Mouse (Mus musculus) intestine, embryonic 14.5 days (tissue): ENCODE data around the gene Vsig10. TPM values are rescaled to one million over a fixed set of nuclear protein-coding genes. Genes with fewer than 3 reads are reported as not detected.

ENCODE experiments used
- ATAC-seq: fragments of 200-750 bp; cut with Nextera tagmentation; replicated peaks from 2 replicates; pipeline ENCODE4 v1.8.0; 2017; ENCODE audit warnings: low read depth, moderate number of reproducible peaks, moderate TSS enrichment, moderate library complexity; ENCODE audit not compliant: low FRiP score, low TSS enrichment
- DNase-seq: peaks from one replicate; pipeline ENCODE4 v3.0.0-alpha.2; 2018; ENCODE audit warnings: low spot score
- H3K27ac ChIP-seq: fragments of 300-500 bp; sonication (generic); 2 replicates; pipeline ENCODE4 v1.5.1; 2014; ENCODE audit warnings: low read depth, mild to moderate bottlenecking, control low read depth
- H3K27me3 ChIP-seq: fragments of 300-500 bp; sonication (generic); replicated peaks from 2 replicates; pipeline ENCODE4 v1.6.1; 2014; ENCODE audit warnings: low read length, control low read depth; ENCODE audit not compliant: control insufficient read depth, insufficient read depth
- H3K36me3 ChIP-seq: fragments of 300-500 bp; sonication (generic); 2 replicates; pipeline ENCODE4 v1.6.1; 2014; ENCODE audit warnings: low read length, control low read depth; ENCODE audit not compliant: control insufficient read depth, insufficient read depth
- H3K4me1 ChIP-seq: fragments of 300-500 bp; sonication (generic); replicated peaks from 2 replicates; pipeline ENCODE4 v1.6.1; 2014; ENCODE audit warnings: low read length, control low read depth, mixed read lengths; ENCODE audit not compliant: control insufficient read depth, insufficient read depth
- H3K4me2 ChIP-seq: fragments of 300-500 bp; sonication (generic); 2 replicates; pipeline ENCODE4 v1.6.1; 2014; ENCODE audit warnings: low read length
- H3K4me3 ChIP-seq: fragments of 300-500 bp; sonication (generic); 2 replicates; pipeline ENCODE4 v1.5.1; 2014; ENCODE audit warnings: low read depth, low read length, control low read depth, mixed read lengths
- H3K9ac ChIP-seq: fragments of 300-500 bp; sonication (generic); 2 replicates; pipeline ENCODE4 v1.6.1; 2014; ENCODE audit warnings: mild to moderate bottlenecking, low read length
- H3K9me3 ChIP-seq: fragments of 300-500 bp; sonication (generic); 2 replicates; pipeline ENCODE4 v1.6.1; 2016; ENCODE audit warnings: low read length, control low read depth; ENCODE audit not compliant: control insufficient read depth
- WGBS: fragments of 180-500 bp; shearing (Covaris S2); extraction: QIAGEN DNeasy Blood & Tissue Kit; methylation state at CpG from one replicate; pipeline ENCODE4 v1.1.7; 2014; 5-methylcytosine and 5-hydroxymethylcytosine counted together
- polyA plus RNA-seq: library from polyadenylated mRNA; unstranded; fragments of >200 nt; fragmentation: Nextera tagmentation; extraction: Ambion mirVana; gene quantifications from 2 replicates; pipeline ENCODE4 v1.2.1, GENCODE M21; 2014

Vsig10 gene
- polyA plus RNA-seq, 1 experiment from 2014 or later: 10.0 TPM

GRCm38 (mm10) chr5:117360631-117361541 is 42.0 kb downstream of the Vsig10 start:
- Histone ChIP-seq H3K4me2 (peak overlapping the region; percentile 33), H3K36me3 (peaks cover 24% of the 10 kb centered on the region), H3K9me3 (no peaks in the 10 kb centered on the region), H3K27ac (peak overlapping the region; percentile 92), H3K4me3 (peak overlapping the region; percentile 10; the same call in 1 of the 2 replicates), H3K27me3 (no peaks in the 10 kb centered on the region), H3K9ac (peak overlapping the region; percentile 10; the same call in 1 of the 2 replicates), H3K4me1 (peaks cover 38% of the 10 kb centered on the region)
- peak; percentile 81 for ATAC-seq
- peak; percentile 73 for DNase-seq
- 42% methylated on average over 13 of the region's 13 CpGs for WGBS

GRCm38 (mm10) chr5:117361590-117361989 is 42.7 kb downstream of the Vsig10 start:
- peak overlapping the region; percentile 92 for H3K27ac ChIP-seq
- H3K4me2 ChIP-seq: peak overlapping the region; percentile 33
- 87% methylated on average over 4 of the region's 4 CpGs for WGBS
- H3K36me3 ChIP-seq: peaks cover 31% of the 10 kb centered on the region
- no peaks in the 10 kb centered on the region for H3K27me3 ChIP-seq
- no peak overlapping the region for H3K9ac ChIP-seq
- ATAC-seq: no peak
- H3K4me3 ChIP-seq: no peak overlapping the region
- DNase-seq: no peak
- peaks cover 32% of the 10 kb centered on the region for H3K4me1 ChIP-seq
- no peaks in the 10 kb centered on the region for H3K9me3 ChIP-seq

GRCm38 (mm10) chr5:117363066-117363782 is 44.3 kb downstream of the Vsig10 start:
- Histone ChIP-seq H3K9ac (no peak overlapping the region), H3K4me3 (no peak overlapping the region), H3K4me1 (peaks cover 28% of the 10 kb centered on the region), H3K27me3 (no peaks in the 10 kb centered on the region), H3K36me3 (peaks cover 44% of the 10 kb centered on the region), H3K9me3 (no peaks in the 10 kb centered on the region), H3K4me2 (no peak overlapping the region), H3K27ac (peak overlapping the region; percentile 29)
- 53% methylated on average over 15 of the region's 15 CpGs for WGBS
- DNase-seq (no peak), ATAC-seq (no peak)

GRCm38 (mm10) chr5:117364821-117365220 is 45.9 kb downstream of the Vsig10 start:
- peaks cover 58% of the 10 kb centered on the region for H3K36me3 ChIP-seq

GRCm38 (mm10) chr5:117365904-117366561 is 47.1 kb downstream of the Vsig10 start:
- H3K4me2 ChIP-seq: no peak overlapping the region
- 79% methylated on average over 13 of the region's 13 CpGs for WGBS

More at GRCm38 (mm10) chr5:117364821-117365220, 45.9 kb downstream of the Vsig10 start:
- DNase-seq: no peak
- 90% methylated on average over 3 of the region's 3 CpGs for WGBS
- no peak overlapping the region for H3K4me3 ChIP-seq
- no peaks in the 10 kb centered on the region for H3K9me3 ChIP-seq
- no peak overlapping the region for H3K4me2 ChIP-seq
- H3K4me1 ChIP-seq: peaks cover 20% of the 10 kb centered on the region
- ATAC-seq: no peak
- no peak overlapping the region for H3K27ac ChIP-seq
- no peak overlapping the region for H3K9ac ChIP-seq
- H3K27me3 ChIP-seq: no peaks in the 10 kb centered on the region

GRCm38 (mm10) chr5:117367206-117367605 is 48.3 kb downstream of the Vsig10 start:
- H3K27me3 ChIP-seq: no peaks in the 10 kb centered on the region
- no peak for DNase-seq
- H3K4me1 ChIP-seq: peaks cover 5% of the 10 kb centered on the region; the same call in 1 of the 2 replicates
- no peak overlapping the region for H3K4me3 ChIP-seq
- WGBS: 35% methylated on average over 8 of the region's 8 CpGs
- H3K9me3 ChIP-seq: no peaks in the 10 kb centered on the region
- H3K9ac ChIP-seq: no peak overlapping the region
- no peak overlapping the region for H3K27ac ChIP-seq
- no peak for ATAC-seq
- no peak overlapping the region for H3K4me2 ChIP-seq
- peaks cover 81% of the 10 kb centered on the region for H3K36me3 ChIP-seq

More at GRCm38 (mm10) chr5:117365904-117366561, 47.1 kb downstream of the Vsig10 start:
- DNase-seq (no peak), ATAC-seq (no peak)
- Histone ChIP-seq H3K36me3 (peaks cover 70% of the 10 kb centered on the region), H3K9ac (no peak overlapping the region), H3K27ac (no peak overlapping the region), H3K27me3 (no peaks in the 10 kb centered on the region), H3K9me3 (no peaks in the 10 kb centered on the region), H3K4me1 (peaks cover 8% of the 10 kb centered on the region; the same call in 1 of the 2 replicates), H3K4me3 (no peak overlapping the region)

GRCm38 (mm10) chr5:117370592-117370991 is 51.7 kb downstream of the Vsig10 start:
- Histone ChIP-seq H3K36me3 (peaks cover 92% of the 10 kb centered on the region), H3K4me2 (no peak overlapping the region), H3K9ac (no peak overlapping the region), H3K4me1 (no peaks in the 10 kb centered on the region), H3K9me3 (no peaks in the 10 kb centered on the region), H3K4me3 (no peak overlapping the region), H3K27me3 (no peaks in the 10 kb centered on the region), H3K27ac (no peak overlapping the region)
- WGBS: 88% methylated on average over 10 of the region's 10 CpGs
- DNase-seq (no peak), ATAC-seq (no peak)

- H3K4me3 ChIP-seq: no peak overlapping the region
- H3K36me3 ChIP-seq: peaks cover 90% of the 10 kb centered on the region
- 92% methylated on average over 9 of the region's 9 CpGs for WGBS
- H3K9me3 ChIP-seq: no peaks in the 10 kb centered on the region
- no peak overlapping the region for H3K9ac ChIP-seq
- ATAC-seq (no peak), DNase-seq (no peak)
- no peak overlapping the region for H3K4me2 ChIP-seq
- no peaks in the 10 kb centered on the region for H3K27me3 ChIP-seq
- H3K4me1 ChIP-seq: no peaks in the 10 kb centered on the region
- H3K27ac ChIP-seq: no peak overlapping the region
These were observed 54.5 kb downstream of the Vsig10 start for GRCm38 (mm10) chr5:117373418-117373817.
